Mouse (Mus musculus) ovary, postnatal 14 days (tissue): Measurements from ENCODE around the gene Grap.

ENCODE experiments used
- DNase-seq: peaks from one replicate; pipeline ENCODE4 v3.0.0; 2022; ENCODE audit warnings: low spot score

The Grap gene

GRCm38 (mm10) chr11:61683907-61684731 lies 31.1 kb downstream of the Grap start, which contains the start of gene Fam83g:
Fam83g (plus strand) TSS chr11:61684091.
- DNase-seq, result peak; percentile 60

GRCm38 (mm10) chr11:61685119-61685725 lies 32.2 kb downstream of the Grap start:
- no peak for DNase-seq

- DNase-seq, result no peak
Observed at GRCm38 (mm10) chr11:61686141-61686540, 33.1 kb downstream of the Grap start.

- DNase-seq, result no peak
Observed at GRCm38 (mm10) chr11:61686906-61687453, 33.9 kb downstream of the Grap start.

GRCm38 (mm10) chr11:61687595-61687994 lies 34.5 kb downstream of the Grap start:
- DNase-seq, result no peak

- DNase-seq, result no peak
Observed at GRCm38 (mm10) chr11:61692996-61693395, 39.9 kb downstream of the Grap start.

GRCm38 (mm10) chr11:61698852-61699251 lies 45.8 kb downstream of the Grap start:
- DNase-seq, result no peak

- no peak for DNase-seq
Observed at GRCm38 (mm10) chr11:61699460-61699859, 46.4 kb downstream of the Grap start.

- no peak for DNase-seq
Observed at GRCm38 (mm10) chr11:61699933-61700332, 46.9 kb downstream of the Grap start.

GRCm38 (mm10) chr11:61701696-61702095 lies 48.6 kb downstream of the Grap start:
- DNase-seq, result no peak

GRCm38 (mm10) chr11:61702494-61702893 lies 49.4 kb downstream of the Grap start:
- DNase-seq, result no peak

- DNase-seq, result no peak
Observed at GRCm38 (mm10) chr11:61705581-61705980, 52.5 kb downstream of the Grap start.

GRCm38 (mm10) chr11:61706232-61706631 lies 53.2 kb downstream of the Grap start:
- DNase-seq, result no peak

- no peak for DNase-seq
Observed at GRCm38 (mm10) chr11:61708928-61709327, 55.9 kb downstream of the Grap start.

GRCm38 (mm10) chr11:61713157-61713855 lies 60.2 kb downstream of the Grap start:
- DNase-seq, result no peak

- peak; percentile 77 for DNase-seq
Observed at GRCm38 (mm10) chr11:61714346-61715117, 61.5 kb downstream of the Grap start.

- no peak for DNase-seq
Observed at GRCm38 (mm10) chr11:61715130-61715529, 62.1 kb downstream of the Grap start.

GRCm38 (mm10) chr11:61717990-61718389 lies 64.9 kb downstream of the Grap start:
- DNase-seq, result no peak

- no peak for DNase-seq
Observed at GRCm38 (mm10) chr11:61719387-61719786, 66.3 kb downstream of the Grap start.

- no peak for DNase-seq
Observed at GRCm38 (mm10) chr11:61719826-61720225, 66.8 kb downstream of the Grap start.

GRCm38 (mm10) chr11:61720636-61721035 lies 67.6 kb downstream of the Grap start, which contains the start of gene Slc5a10:
Slc5a10 (minus strand) TSS chr11:61720826.
- DNase-seq, result no peak

- no peak for DNase-seq
Observed at GRCm38 (mm10) chr11:61722077-61722476, 69.0 kb downstream of the Grap start.
